Mouse (Mus musculus) megakaryocyte progenitor cell, adult 5-6 weeks (primary cell): ENCODE measurements around the gene Gm20604. TPM values are rescaled to one million over a fixed set of nuclear protein-coding genes. Genes with fewer than 3 reads are reported as not detected.

Source experiments
- ATAC-seq: replicated peaks from 2 replicates; pipeline ENCODE4 v1.8.0; 2016; ENCODE audit warnings: mild to moderate bottlenecking, moderate TSS enrichment, inconsistent platforms; ENCODE audit not compliant: poor library complexity
- total RNA-seq, 2 experiments: library from RNA; stranded (forward) in 1 of 2; stranded (reverse) in 1 of 2; fragments of 157-497, 149-512 nt in 1 of 2; fragments of 200-1000 nt in 1 of 2; gene quantifications; 2 replicates each; pipeline versions ENCODE4 v1.2.3 to v1.2.4; 2015 to 2017

The Gm20604 gene
- total RNA-seq, 2 experiments from 2014 or later = 10.2 to 16.7 TPM

DNA sequence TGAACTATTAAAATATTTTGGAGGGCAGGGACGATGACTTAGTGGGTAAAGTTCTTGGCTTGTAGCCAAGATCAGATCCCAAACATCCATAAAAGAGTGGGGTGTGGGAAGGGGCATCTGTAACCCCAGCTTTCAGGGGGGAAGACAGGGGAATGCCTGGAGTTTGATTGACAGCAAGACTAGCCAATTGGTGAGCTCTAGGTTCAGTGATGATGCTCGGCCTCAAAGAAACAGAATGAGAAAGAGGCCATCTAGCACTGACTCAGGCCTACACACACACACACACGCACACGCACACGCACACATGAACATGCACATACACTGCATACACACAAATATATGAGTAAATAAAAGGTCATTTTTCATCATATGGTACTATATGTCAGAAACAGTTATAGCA lies 48.6 kb downstream of the Gm20604 start:
- no peak for ATAC-seq

DNA sequence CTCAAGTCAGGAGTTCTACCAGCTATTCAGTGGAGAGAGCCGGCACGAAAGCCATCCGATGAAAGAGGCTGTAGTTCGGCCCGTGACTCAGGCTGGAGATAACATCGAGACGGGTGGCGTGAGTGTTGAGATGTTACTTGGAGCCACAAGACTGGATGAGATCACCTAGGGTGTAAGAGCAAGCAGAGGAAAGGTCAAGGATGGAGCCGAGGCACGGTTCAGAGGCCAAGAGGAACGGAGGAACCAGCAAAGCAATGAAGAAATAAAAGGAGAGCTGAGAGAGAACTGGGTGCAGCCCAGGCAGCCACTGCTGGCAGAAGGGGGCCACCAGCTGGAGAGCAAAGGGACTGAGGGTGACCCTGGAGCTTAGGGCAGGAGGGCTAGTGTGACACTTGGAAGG lies 50.3 kb downstream of the Gm20604 start:
- no peak for ATAC-seq

DNA sequence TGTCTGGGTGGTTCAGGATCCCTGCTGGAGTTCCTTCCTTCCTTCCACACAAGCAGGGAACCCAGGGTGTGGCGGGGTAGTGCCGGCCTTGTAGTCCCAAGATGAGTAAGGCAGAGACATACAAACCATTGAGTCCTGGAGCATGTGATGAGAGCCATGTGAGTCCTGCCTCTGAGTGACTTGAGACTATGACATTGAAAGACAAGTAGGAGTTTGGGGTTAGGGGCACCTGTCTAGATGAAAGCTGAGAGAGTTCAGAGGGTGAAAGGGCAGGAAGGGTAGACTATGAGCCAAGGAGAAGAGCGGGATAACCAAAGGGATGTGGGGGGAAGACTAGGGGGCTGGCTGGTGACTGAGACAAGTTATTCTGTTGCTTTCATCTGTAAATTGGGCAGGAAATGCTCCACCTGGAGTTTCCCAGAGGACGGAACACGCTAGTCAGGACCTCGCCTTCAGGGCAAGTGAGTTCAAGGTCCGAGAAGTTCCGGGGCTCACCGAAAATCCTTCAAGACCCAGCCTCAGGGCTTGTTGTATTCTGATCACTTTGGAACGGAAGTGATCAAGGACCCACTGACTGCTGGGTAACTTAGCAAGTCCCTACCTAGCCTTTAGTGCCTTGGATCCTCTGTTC lies 51.5 kb downstream of the Gm20604 start:
- no peak for ATAC-seq

DNA sequence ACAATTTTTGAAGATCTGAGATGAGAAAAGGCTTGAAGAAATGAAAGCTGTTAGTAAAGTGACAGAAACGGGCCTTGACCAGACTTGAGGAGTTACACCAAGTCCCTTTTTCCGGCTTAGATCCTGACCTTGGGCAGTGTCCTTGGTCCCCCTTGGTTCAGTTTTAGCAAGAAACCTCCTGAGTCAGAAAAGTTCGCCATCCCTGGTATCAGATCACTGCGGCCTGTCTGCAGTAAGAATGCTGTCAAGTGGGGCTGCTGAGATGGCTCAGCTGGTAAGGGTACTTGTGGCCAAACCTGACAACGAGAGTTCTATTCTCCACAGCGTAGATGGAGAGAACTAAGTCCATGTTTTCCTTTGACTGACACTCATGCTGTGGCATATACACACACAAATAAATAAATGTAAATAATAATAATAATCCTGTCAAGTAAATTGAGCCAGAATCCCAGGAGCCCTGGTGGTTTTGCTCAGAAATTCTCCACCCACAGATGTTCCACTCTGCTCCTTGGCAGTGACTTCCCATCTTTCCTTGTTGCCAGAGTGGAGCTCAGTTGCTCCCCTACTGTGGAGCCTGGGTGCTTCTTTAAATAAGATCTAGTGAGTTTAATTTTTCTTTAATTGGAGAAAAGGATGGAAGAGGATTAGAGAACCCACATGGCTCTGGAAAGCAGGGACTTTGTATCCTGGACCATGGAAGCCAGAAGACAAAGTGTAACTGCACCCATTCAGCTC lies 52.4 kb downstream of the Gm20604 start:
- ATAC-seq = no peak

DNA sequence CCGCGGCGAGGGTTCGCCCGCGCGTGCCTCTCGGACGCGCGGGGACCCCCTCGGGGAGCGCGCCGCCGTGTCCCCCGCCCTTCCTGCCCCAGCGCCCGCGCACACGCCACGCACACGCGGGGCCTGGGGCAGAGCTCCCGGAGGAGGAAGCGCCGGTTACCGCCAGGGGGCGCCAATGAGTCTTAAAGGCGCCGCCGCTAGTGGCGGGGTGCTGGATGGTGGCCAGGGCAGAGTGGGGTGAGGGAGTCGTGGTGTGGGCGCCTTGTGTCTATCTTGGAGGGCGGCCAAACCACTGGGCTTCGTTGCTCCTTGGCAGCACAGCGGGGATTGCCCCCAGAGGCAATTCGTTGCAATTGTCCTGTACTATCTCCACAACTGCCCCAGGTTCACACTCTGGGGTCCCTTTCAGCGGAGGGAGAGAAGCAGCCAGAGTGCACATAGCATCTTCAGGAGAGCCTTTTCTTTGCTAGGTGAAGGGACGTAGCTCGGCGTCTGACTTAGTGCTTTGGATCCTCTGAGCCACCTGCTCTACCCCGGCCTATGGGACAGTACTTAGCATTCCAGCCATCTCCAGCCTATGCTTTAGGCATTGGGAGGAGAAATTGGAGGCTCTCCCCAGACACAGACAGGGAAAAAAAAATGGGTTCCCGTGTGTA lies 53.1 kb downstream of the Gm20604 start:
- ATAC-seq = peak; percentile 67

DNA sequence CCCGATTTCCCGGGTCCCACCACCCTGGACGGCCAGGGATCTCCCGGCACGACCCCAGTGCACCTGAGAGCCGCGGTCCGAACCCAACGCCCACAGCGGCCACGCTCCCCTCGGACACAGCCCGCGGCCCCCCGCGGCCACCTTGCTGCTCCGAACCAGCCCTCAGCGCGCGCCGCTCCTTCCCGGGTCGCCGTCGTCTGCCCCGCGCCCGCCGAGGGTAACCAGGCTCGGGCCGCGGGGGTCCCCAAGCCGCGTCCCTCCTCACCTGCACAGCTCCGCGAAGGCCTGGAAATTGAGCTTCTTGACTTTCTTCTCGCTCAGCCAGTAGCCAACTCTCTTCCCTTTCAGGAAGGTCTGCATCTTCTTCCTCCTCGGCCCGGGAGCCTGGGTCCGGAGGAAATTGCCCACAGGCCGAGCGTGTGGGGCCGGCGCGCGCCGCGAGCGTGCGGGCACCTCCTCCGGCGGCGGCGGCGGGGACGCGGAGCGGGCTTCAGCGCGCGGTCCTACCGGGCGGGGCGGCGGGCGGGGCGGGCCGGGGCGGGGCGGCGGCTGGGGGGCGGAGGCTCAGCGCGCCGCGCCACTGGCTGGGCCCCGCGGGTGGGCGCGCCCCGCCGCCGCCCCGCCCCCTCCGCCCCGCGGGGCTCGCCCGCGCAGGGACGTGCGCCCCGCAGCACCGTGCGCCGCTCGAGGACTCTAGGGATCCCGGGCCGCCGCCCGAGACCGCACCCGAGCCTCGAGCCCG lies 53.8 kb downstream of the Gm20604 start, which contains the start of gene Itpk1:
TSS of gene Itpk1 (minus strand) at position 474 of the 742 bp plus-strand sequence.
- peak; percentile 28 for ATAC-seq

DNA sequence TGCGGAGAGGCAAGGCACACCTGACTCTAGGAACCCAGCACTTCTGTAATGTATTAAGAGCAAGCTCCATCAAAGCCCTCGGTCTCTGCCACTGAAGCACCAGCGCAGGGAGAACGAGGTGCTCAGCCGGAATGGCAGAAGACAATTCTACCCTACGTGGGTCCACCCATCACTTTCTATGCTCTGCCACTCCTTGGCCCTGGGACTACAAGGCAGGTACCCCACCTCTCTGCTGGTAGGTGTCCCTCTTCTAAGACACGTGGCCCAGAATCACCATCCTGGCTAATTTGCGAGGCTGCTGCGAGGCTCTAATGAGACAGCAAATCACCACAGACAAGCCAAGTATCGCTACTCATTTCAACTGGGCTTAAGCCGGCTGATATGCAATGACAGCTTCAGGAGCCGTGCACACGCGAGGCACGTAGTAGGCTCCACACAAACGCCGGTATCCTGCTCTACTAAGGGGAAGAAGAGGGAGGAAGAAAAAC lies 54.5 kb downstream of the Gm20604 start:
- 0 out of 2 replicates have a peak, but pooled peaks have one; percentile 2 for ATAC-seq

DNA sequence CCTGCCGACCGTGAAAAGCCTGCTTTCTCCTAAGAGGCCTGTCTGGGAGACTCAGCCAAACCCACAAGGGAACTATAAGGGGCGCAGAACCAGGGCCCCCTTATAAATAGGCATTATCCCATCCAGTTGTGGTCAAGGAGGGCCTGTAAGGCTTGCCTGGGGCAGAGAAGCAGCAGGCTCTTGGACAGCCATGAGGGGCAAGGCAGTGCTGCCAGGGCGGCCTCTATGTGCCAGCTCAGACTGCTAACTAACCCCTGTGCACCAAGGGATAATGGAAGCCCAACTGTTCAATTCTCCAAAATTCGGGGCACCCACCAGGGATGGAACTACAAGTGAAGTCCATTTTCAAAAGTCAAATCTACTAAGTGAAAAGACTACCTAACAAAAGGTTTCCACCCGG lies 55.0 kb downstream of the Gm20604 start:
- no peak for ATAC-seq

DNA sequence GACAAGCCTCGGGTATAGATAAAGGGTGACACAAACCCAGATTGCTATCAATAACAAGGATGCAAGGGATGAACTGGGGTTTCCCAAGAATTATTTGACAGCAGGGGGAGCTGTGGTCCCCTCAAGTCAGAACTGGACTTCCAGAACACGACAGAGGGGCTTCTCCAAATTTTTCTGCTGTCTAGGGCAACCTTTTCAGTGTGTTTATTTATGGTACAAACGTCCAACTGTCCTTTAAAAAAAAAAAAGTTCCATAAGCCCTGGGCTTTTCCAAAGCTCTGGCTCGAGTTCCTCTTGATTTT lies 55.4 kb downstream of the Gm20604 start:
- ATAC-seq = no peak

DNA sequence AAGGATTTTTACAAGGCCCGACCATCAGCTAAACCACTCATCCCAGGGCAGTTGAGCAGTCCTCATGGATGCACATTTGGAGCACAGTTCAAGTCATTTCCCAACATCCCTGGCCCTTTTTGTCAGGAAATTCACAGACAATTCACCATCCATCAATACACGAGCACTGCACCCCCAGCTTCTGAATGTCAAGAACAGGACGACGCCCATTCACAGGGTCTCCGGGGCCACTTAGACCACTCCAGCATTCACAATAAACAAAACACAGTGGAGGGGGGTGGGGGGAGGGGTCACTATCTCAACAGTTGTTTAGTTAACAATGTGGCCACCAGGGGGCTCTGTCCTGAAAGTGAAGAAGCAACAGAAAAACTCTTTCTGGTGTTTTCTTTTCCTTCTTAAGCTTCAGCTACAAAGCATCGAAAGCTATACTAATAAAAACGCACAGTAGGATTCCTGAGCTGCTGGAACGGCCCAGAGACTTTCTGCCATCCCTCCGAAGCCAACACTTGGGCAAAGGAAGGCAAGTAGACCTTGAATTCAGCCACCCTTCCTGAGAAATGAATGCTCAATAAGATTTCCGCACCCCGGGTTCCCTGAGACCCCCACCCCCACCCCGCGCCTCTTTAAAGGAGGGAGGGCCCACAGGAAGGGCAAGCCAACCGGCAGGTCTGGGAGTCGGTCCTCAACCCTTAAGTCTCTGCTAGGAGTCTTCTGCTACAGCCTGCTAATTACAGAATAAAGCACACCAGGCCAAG lies 55.9 kb downstream of the Gm20604 start:
- ATAC-seq = peak; percentile 33

DNA sequence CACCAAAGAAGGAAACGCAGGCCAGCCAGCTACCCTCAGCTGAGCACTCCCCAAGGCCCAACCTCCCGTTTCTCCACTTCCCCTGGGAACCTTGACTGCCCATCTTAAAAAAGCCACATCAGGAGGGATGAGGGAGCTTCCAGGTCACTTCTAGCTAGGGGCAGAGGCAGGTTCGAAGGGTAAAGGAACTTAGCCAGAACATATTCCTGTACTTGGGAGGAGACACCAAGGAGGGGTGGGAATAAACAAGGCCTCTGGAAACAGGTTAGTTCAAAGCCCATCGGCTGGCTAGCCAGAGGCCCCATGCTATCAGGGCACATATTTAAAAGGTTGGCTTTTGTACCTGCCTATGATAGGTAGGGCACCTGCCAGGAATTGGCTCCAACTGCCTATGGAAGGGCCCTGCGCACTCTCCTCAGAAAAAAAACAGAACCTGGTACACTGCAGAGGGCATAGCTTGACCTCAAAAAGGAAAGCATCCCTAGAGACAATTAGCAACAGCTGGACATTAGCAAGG lies 56.7 kb downstream of the Gm20604 start:
- no peak for ATAC-seq

DNA sequence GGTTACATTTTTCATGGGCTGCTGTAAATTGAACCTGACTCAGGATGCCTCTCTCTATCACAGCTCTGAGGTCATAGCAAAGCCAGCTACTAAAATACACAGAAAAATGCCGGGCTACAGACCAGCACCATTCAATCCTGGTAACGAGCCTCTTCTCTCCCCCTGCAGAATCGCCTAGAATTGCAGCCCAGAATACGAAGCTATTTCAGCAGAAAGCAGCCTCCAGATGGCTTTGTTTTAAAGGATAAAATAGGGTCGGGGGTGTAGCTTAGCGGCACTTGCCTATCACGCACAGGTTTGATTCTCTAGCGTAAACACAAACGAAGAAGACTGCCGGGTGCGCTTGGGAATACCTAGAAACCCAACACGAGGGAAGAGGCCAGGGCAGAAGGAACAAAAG lies 58.0 kb downstream of the Gm20604 start:
- no peak for ATAC-seq

DNA sequence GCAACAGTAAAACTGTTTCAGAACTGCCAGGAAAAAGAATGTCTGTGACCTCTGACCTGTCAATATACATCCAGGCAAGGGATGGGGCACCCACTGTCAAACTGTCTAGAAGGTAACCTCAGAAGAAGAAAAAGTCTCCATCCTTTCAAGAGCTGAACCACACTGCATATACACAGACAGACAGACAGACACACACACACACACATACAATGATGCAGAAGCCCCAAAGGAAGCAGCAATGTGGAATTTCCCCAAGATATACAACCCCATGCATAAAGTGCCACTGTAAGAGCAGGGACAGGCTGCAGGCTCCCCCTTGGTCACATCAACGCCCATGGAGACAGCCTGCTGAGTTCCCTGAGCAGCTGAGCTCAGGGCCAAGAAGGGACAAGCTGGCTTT lies 59.3 kb downstream of the Gm20604 start:
- ATAC-seq = no peak

DNA sequence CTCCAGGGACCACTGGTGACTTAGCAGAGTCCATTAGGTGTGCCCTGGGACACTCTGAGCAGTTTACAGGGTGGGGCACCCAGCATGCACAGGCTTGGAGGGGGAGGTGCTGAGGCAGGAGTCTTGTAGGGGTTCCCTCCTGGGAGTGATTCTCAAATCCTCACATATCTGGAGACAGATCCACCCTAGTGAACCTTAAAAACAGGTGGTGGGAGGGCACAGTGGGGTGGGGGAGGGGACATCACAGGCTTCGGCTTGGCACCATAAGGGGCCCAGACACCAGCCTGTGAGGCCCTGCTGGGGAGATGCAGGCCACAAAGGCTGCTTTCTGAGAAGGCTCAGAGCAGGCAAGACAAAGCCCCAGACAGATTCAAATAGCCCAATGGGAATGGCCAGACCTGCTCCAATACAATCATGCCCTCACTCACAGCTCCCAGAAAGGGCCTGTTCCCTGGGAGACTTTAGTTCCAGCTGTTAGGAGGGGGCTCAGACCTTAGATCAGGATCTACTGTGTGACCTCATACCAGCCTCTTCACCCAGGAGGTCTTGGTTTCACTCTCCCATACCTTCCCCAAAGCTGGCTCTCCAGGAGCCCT lies 60.3 kb downstream of the Gm20604 start:
- ATAC-seq = no peak

DNA sequence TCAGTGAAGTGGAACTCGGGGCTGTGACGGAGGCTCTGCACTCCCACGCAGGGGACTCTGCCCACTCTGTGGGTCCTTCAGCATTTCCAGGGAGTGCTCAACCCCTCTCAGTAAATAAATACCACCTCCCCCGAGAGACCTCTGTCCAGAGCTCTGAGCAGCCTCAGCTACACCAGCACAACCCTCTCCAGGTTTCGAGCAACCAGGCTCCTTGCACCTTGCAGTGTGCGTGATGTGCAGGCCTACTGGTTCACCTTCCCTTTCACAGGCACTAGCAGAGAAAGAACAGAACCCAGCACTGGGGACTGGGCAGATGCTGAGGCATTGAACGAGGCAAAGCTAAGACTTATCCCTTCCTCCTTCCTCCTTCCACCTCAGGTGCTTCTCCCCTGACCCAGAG lies 61.1 kb downstream of the Gm20604 start:
- no peak for ATAC-seq

DNA sequence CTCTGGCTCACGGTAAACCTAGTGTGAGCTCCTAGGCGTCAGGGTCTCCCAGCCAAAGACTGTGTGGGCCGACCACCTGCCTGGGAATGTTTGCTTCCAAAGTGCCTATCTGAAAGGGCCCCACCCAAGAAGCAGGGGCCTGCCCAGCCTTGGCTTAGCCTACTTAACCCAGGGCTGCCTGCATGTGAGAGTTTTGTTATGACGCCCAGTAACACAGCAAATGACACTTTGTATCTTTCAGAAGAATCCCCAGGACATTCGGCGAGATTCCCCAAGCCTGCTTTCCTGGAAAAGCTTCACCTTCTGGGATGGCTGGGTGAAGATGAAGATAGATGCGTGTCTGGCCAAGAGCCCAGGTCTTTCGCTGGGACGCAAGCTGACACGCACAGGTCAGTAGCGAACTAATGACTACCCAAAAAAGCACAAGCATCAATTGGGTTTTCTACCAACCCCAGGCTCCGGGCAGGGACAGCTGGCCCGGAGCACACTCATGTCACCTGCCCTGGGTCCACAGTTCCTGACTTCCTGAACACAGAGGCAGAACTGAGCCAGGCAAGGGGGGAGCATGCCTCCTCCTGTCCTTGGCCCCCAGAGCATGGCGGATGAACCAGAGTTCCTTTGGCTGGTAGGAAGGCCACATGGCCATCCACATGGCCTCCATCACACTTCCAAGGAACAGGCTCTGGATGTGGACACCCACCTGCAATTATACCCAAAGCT lies 61.7 kb downstream of the Gm20604 start:
- ATAC-seq = no peak

DNA sequence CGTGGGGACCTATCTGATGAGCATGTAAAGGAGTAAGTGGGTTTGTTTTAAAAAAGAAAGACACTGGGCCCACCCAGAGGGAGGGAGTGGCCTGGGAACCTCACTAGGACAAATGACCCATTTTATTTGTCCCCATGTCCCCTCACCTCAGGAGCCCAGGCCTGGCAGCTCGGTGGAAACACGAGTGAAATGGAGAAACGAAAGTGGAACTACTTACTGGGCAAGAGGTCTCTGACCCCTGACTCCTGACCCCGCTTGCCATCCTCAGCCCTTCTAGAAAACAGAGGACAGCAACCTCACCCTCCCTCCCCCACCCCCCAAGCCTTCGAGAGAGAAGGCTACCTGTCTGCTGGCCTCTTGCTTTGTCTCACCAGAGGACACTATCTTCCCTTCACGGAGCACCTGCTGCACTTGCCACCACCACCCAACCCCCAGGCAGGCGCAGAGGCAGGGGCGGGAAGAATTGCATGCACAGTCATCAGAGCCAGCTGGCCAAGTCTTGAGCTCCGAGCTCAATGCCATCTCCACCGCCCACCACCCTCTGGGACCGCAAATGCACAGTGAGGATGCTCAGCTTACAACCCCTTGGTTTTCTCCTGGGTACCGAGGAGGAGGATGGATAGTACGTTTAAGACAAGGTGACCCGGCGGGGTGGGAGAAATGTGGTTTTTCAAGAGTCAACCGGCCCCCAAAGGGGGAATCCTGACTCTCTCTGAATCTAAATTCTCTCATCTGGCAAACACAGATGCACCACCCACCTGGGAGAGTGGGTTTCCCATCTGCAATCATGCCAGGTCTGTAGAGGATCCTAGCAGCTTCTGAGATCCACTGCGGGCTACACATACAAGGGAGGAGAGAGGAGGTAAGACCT lies 62.9 kb downstream of the Gm20604 start:
- 0 out of 2 replicates have a peak, but pooled peaks have one; percentile 17 for ATAC-seq

DNA sequence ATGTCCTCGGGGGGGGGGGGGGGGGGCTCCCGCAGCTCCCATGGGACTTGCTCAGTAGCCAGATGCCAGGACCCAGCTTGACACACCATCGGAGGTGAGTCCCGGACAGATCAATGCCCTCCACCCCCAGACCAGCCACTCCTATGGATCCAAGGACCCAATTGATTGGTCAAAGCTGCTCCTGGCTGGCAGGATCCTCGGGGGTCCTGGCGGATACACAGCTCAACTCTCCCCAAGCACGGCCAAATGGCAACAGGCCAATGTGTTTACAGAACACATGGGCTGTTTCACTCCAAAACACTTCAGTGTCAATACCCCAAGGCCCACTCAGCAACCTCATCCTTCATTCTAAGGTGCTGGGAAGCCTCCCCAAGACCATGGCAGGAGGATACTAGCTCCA lies 66.7 kb downstream of the Gm20604 start:
- no peak for ATAC-seq
